Mouse (Mus musculus): ENCODE data around the gene Mrpl55. TPM values are rescaled to one million over a fixed set of nuclear protein-coding genes. Genes with fewer than 3 reads are reported as not detected.

Mrpl55 gene
- total and polyA plus RNA-seq, 2 experiments: 25.1 to 37.7 TPM

DNA sequence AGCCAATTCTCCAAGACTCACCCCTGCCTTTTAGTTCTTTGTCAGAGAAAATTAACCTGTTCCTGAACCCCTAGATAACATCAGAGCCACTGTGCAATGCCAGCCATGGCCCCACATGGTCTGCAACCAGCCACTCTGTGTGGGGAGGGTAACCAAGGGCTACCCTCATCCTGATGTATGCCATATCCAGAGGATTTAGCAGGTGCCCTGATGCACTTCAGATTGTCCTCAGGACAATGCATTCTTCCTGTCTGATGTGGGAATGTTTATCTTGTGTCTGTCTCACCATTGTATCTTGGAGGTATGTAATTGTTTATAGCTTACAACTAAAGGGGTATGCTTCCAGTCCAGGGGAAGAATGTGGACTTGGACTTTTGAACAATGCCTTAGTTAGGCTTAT lies 6.1 kb upstream of the Mrpl55 start:
- H3K4me1 ChIP-seq (ENCODE audit: control insufficient read depth, insufficient read depth, low read length): peaks cover 3% of the 10 kb centered on the region
- H3K4me3 ChIP-seq (ENCODE audit: insufficient read depth, low read depth, low read length): no peak overlapping the region
- no peaks in the 10 kb centered on the region for H3K27me3 ChIP-seq (ENCODE audit: control insufficient read depth, insufficient read depth, low read length)
- H3K79me2 ChIP-seq (ENCODE audit: control insufficient read depth, insufficient read depth, low read length): peaks cover 2% of the 10 kb centered on the region; the same call in 1 of the 2 replicates
- H3K36me3 ChIP-seq (ENCODE audit: control insufficient read depth, insufficient read depth, low read length): peaks cover 2% of the 10 kb centered on the region; the same call in 1 of the 2 replicates
- no peak overlapping the region for H3K9ac ChIP-seq (ENCODE audit: low read depth, low read length)
- no peak for TF ChIP-seq CTCF (IDR thresholded peaks at IDR 0.05; ENCODE audit: low read depth, low read length)
- TF ChIP-seq POLR2A (IDR thresholded peaks at IDR 0.05; ENCODE audit: extremely low read depth, insufficient read depth, low read length): no peak
- H3K27ac ChIP-seq (replicated peaks; ENCODE audit: insufficient read depth, low read depth, low read length): no peak overlapping the region
- no peak for DNase-seq (ENCODE audit: extremely low read depth, low read depth, low spot score)

GRCm38 (mm10) chr11:59201216-59202002 lies 877 bp upstream of the Mrpl55 start:
- 18% methylated on average over 16 of the region's 16 CpGs for WGBS
- H3K36me3 ChIP-seq (ENCODE audit: control insufficient read depth, insufficient read depth, low read length): peaks cover 8% of the 10 kb centered on the region; the same call in 1 of the 2 replicates

GRCm38 (mm10) chr11:59208153-59208831 lies 6.0 kb downstream of the Mrpl55 start, which contains the start of gene 2310033P09Rik:
2310033P09Rik (plus strand) TSS chr11:59208321.
- DNase-seq (ENCODE audit: extremely low read depth, low read depth, low spot score): peak; percentile 85
- H3K27ac ChIP-seq (replicated peaks; ENCODE audit: insufficient read depth, low read depth, low read length): peak within 1 kb of the TSS; percentile 89
- H3K36me3 ChIP-seq (ENCODE audit: control insufficient read depth, insufficient read depth, low read length): peaks cover 27% of the 10 kb centered on the region
- H3K4me3 ChIP-seq (ENCODE audit: insufficient read depth, low read depth, low read length): peak within 1 kb of the TSS; percentile 89
- TF ChIP-seq CTCF (IDR thresholded peaks at IDR 0.05; ENCODE audit: low read depth, low read length): no peak
- TF ChIP-seq POLR2A (IDR thresholded peaks at IDR 0.05; ENCODE audit: extremely low read depth, insufficient read depth, low read length): peak; percentile 90
- H3K79me2 ChIP-seq (ENCODE audit: control insufficient read depth, insufficient read depth, low read length): peaks cover 7% of the 10 kb centered on the region; the same call in 1 of the 2 replicates
- under 1% methylated on average over 67 of the region's 67 CpGs for WGBS
- no peaks in the 10 kb centered on the region for H3K27me3 ChIP-seq (ENCODE audit: control insufficient read depth, insufficient read depth, low read length)
- peak within 1 kb of the TSS; percentile 96 for H3K9ac ChIP-seq (ENCODE audit: low read depth, low read length)
- H3K4me1 ChIP-seq (ENCODE audit: control insufficient read depth, insufficient read depth, low read length): peaks cover 11% of the 10 kb centered on the region

More at GRCm38 (mm10) chr11:59201216-59202002, 877 bp upstream of the Mrpl55 start:
- H3K79me2 ChIP-seq (ENCODE audit: control insufficient read depth, insufficient read depth, low read length): peaks cover 10% of the 10 kb centered on the region; the same call in 1 of the 2 replicates
- peak overlapping the region; percentile 61 for H3K27ac ChIP-seq (replicated peaks; ENCODE audit: insufficient read depth, low read depth, low read length)
- no peak for DNase-seq (ENCODE audit: extremely low read depth, low read depth, low spot score)
- no peak for TF ChIP-seq POLR2A (IDR thresholded peaks at IDR 0.05; ENCODE audit: extremely low read depth, insufficient read depth, low read length)
- TF ChIP-seq CTCF (IDR thresholded peaks at IDR 0.05; ENCODE audit: low read depth, low read length): no peak
- peak overlapping the region; percentile 61 for H3K9ac ChIP-seq (ENCODE audit: low read depth, low read length)
- no peaks in the 10 kb centered on the region for H3K27me3 ChIP-seq (ENCODE audit: control insufficient read depth, insufficient read depth, low read length)
- peaks cover 6% of the 10 kb centered on the region for H3K4me1 ChIP-seq (ENCODE audit: control insufficient read depth, insufficient read depth, low read length)
- peak overlapping the region; percentile 94 for H3K4me3 ChIP-seq (ENCODE audit: insufficient read depth, low read depth, low read length)

- H3K27ac ChIP-seq (replicated peaks; ENCODE audit: insufficient read depth, low read depth, low read length): peak overlapping the region; percentile 12; the same call in 1 of the 2 replicates
- peaks cover 12% of the 10 kb centered on the region; the same call in 1 of the 2 replicates for H3K79me2 ChIP-seq (ENCODE audit: control insufficient read depth, insufficient read depth, low read length)
- peak overlapping the region; percentile 89 for H3K4me3 ChIP-seq (ENCODE audit: insufficient read depth, low read depth, low read length)
- TF ChIP-seq CTCF (IDR thresholded peaks at IDR 0.05; ENCODE audit: low read depth, low read length) (peak; percentile 89), POLR2A (IDR thresholded peaks at IDR 0.05; ENCODE audit: extremely low read depth, insufficient read depth, low read length) (no peak)
- no peaks in the 10 kb centered on the region for H3K27me3 ChIP-seq (ENCODE audit: control insufficient read depth, insufficient read depth, low read length)
- H3K4me1 ChIP-seq (ENCODE audit: control insufficient read depth, insufficient read depth, low read length): peaks cover 15% of the 10 kb centered on the region
- DNase-seq (ENCODE audit: extremely low read depth, low read depth, low spot score): peak; percentile 76
- 4% methylated on average over 18 of the region's 18 CpGs for WGBS
- H3K9ac ChIP-seq (ENCODE audit: low read depth, low read length): peak overlapping the region; percentile 96
- peaks cover 27% of the 10 kb centered on the region for H3K36me3 ChIP-seq (ENCODE audit: control insufficient read depth, insufficient read depth, low read length)
These were observed 6.7 kb downstream of the Mrpl55 start for GRCm38 (mm10) chr11:59209003-59209441.

- no peaks in the 10 kb centered on the region for H3K27me3 ChIP-seq (ENCODE audit: control insufficient read depth, insufficient read depth, low read length)
- 63% methylated on average over 5 of the region's 5 CpGs for WGBS
- TF ChIP-seq CTCF (IDR thresholded peaks at IDR 0.05; ENCODE audit: low read depth, low read length) (no peak), POLR2A (IDR thresholded peaks at IDR 0.05; ENCODE audit: extremely low read depth, insufficient read depth, low read length) (no peak)
- H3K9ac ChIP-seq (ENCODE audit: low read depth, low read length): peak overlapping the region; percentile 23
- no peak overlapping the region for H3K4me3 ChIP-seq (ENCODE audit: insufficient read depth, low read depth, low read length)
- H3K4me1 ChIP-seq (ENCODE audit: control insufficient read depth, insufficient read depth, low read length): peaks cover 15% of the 10 kb centered on the region
- H3K27ac ChIP-seq (replicated peaks; ENCODE audit: insufficient read depth, low read depth, low read length): no peak overlapping the region
- no peak for DNase-seq (ENCODE audit: extremely low read depth, low read depth, low spot score)
- peaks cover 28% of the 10 kb centered on the region for H3K36me3 ChIP-seq (ENCODE audit: control insufficient read depth, insufficient read depth, low read length)
- H3K79me2 ChIP-seq (ENCODE audit: control insufficient read depth, insufficient read depth, low read length): peaks cover 16% of the 10 kb centered on the region; the same call in 1 of the 2 replicates
These were observed 7.3 kb downstream of the Mrpl55 start for GRCm38 (mm10) chr11:59209580-59209979.

Measured in liver, adult 2 months (tissue).